Mouse (Mus musculus): ENCODE measurements around the gene Itln1.
"Not testable (repeated sequence)": the region's sequence is repeated elsewhere in the genome, so short reads cannot be mapped to it uniquely, and the experiment has no call there.

Gene Itln1

GRCm38 (mm10) chr1:171513760-171514159 is 21.3 kb downstream of the Itln1 start:
- no peak for DNase-seq (ENCODE audit: low read depth, low spot score)

- DNase-seq (ENCODE audit: low read depth, low spot score) = no peak
Measured at GRCm38 (mm10) chr1:171513234-171513633, 21.9 kb downstream of the Itln1 start.

GRCm38 (mm10) chr1:171504586-171504985 is 30.5 kb downstream of the Itln1 start:
- no peak for DNase-seq (ENCODE audit: low read depth, low spot score)

- peak; percentile 26 for DNase-seq (ENCODE audit: low read depth, low spot score)
Measured at GRCm38 (mm10) chr1:171503592-171504291, 31.4 kb downstream of the Itln1 start.

GRCm38 (mm10) chr1:171503250-171503591 is 31.9 kb downstream of the Itln1 start, which contains the start of gene Alyref2:
Alyref2 (plus strand) TSS chr1:171503478.
- DNase-seq (ENCODE audit: low read depth, low spot score) = peak; percentile 83

- DNase-seq (ENCODE audit: low read depth, low spot score) = peak; percentile 66
Measured at GRCm38 (mm10) chr1:171502388-171503249, 32.5 kb downstream of the Itln1 start.

GRCm38 (mm10) chr1:171501636-171502080 is 33.4 kb downstream of the Itln1 start:
- no peak for DNase-seq (ENCODE audit: low read depth, low spot score)

DNA sequence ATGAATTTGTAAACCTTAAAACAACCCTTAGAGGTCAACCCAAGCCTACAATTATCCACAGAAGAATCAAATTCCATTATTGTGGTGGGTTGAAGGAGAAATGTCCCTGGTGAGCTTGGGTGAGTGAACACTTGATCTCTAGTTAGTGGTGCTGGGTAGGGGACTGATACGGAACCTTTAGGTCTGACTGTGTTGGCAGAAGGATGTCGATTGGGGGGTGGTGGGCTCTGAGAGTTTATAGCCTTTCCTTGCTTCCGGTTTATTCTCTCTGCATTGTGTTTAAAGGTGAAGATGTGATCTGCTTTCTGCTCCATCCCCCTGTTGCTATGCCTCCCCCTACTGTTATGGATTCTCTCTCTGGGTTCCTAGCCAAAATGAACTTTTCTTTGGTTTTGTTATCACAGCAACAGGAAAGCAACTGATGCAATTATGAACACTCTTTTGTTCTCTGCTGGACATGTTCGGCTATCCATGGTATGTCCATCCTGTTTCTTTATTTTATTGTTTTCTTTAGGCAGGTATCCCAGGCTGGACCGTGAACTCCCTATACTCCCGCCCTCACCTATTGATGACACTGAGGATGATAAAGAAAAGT is 34.0 kb downstream of the Itln1 start:
- no peak for DNase-seq (ENCODE audit: low read depth, low spot score)

DNA sequence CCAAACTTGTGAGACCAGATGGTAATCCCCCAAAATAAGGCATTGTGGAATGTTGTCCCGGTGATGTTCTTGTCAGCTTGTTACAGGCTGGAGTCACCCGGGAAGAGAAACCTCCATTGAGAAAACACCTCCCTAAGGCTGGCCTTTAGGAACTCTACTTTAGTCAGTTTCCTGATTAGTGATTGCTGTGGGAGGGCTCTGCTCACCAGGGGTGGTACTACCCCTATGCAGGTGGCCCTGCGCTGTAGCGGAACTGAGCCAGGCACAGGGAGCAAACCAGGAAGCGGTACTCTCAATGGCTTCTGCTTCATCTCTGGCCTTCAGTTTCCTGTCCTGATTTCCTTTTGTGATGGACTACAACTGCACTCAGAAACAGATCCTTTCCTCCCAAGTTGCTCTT is 35.2 kb downstream of the Itln1 start:
- DNase-seq (ENCODE audit: low read depth, low spot score) = no peak

- DNase-seq (ENCODE audit: low read depth, low spot score) = no peak
Measured at GRCm38 (mm10) chr1:171495371-171495770, 39.7 kb downstream of the Itln1 start.

GRCm38 (mm10) chr1:171494241-171494640 is 40.9 kb downstream of the Itln1 start:
- no peak for DNase-seq (ENCODE audit: low read depth, low spot score)

DNA sequence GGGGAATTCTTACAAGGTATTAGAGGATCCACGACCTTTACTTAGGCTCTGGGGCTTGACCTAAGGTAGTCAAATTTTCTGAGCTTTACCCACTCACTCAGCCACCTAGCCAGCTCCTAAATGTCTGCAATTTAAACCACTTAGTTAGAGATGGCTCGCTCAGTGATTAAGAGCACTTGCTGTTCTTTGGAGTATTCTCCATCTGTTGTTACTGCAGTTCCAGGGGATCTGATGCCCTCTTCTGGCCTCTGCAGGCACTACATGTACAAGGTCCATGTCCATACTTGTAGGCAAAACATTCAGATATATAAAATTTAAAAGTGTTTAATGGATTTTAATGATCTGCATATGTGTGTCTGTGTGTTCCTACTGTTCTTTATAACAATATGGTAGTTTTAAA is 56.1 kb downstream of the Itln1 start:
- no peak for DNase-seq (ENCODE audit: low read depth, low spot score)

- DNase-seq (ENCODE audit: low read depth, low spot score) = no peak
Measured at GRCm38 (mm10) chr1:171477758-171478545, 57.1 kb downstream of the Itln1 start.

GRCm38 (mm10) chr1:171477123-171477522 is 58.0 kb downstream of the Itln1 start:
- DNase-seq (ENCODE audit: low read depth, low spot score) = no peak

DNA sequence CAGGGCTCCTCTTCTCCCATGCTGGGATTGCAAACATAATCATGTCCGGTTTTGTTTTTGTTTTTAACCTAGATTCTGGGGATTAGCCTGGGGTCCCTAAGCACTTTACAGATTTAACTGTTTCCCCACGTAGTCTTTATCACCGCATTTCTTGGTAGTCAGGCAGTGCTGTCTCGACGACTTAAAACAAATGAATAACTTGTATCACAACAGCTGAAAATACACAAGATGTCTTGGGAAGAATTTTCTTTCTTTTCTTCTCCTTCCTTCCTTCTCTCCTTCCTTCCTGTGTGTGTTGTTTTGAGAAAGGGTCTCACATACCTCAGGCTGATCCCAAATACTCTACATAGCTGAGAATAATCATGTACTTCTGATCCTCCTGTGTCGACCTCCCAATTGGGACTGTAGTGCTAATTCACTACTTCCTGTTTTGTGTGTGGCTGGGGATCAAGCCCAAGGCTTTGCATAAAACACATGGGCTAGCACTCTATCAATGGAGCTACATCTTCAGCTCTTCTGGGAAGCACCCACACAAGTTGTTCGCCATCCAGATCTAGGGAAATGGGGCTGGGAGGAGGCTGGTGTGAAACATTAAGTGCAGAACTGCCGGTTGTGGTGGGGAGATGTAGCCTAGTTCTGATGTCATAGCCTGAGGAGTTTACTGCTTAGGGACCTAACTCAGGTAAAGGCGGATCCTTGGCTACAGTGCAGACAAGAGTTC is 61.0 kb downstream of the Itln1 start:
- DNase-seq (ENCODE audit: low read depth, low spot score) = no peak

- DNase-seq (ENCODE audit: low read depth, low spot score) = no peak
Measured at GRCm38 (mm10) chr1:171473506-171473905, 61.6 kb downstream of the Itln1 start.

GRCm38 (mm10) chr1:171471941-171472340 is 63.2 kb downstream of the Itln1 start:
- not testable (repeated sequence) for DNase-seq (ENCODE audit: low read depth, low spot score)

DNA sequence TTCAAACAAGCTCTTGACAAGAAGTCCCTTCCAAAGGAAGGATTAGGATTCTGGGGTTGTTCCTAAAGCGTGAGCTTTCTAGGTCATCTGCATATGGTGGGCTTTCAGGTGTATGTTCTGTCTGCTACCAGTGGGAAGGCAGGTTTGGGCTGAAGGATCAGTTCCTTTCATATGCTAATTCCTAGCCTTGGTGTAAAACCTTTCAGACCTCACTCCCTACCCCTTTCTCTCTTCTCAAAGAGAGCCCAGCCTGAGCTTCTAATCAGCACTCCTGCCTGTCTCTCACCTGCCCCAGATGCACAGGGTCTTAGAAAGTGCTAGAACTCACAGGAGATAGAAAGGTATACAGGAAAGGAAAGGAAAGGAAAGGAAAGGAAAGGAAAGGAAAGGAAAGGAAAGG is 63.6 kb downstream of the Itln1 start:
- DNase-seq (ENCODE audit: low read depth, low spot score) = no peak

DNA sequence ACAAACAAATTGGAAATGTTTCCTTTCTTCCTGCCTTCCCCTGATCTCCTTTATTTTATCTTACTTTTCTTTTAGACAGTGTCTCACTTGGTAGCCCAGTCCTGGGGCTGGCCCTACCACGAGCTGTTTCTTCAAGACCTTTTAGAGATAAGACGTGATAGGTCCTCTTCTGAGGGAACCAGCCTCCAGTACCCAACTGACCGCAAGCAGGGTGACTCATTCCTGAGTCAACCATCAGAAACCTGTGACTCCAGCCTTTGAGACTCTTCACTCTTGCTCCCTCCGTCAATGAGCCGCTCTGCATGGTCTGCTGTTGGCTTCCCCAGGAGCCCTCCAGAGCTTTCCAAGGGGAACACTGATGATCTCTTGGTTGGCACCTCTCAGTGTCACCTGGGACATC is 64.2 kb downstream of the Itln1 start:
- no peak for DNase-seq (ENCODE audit: low read depth, low spot score)

DNA sequence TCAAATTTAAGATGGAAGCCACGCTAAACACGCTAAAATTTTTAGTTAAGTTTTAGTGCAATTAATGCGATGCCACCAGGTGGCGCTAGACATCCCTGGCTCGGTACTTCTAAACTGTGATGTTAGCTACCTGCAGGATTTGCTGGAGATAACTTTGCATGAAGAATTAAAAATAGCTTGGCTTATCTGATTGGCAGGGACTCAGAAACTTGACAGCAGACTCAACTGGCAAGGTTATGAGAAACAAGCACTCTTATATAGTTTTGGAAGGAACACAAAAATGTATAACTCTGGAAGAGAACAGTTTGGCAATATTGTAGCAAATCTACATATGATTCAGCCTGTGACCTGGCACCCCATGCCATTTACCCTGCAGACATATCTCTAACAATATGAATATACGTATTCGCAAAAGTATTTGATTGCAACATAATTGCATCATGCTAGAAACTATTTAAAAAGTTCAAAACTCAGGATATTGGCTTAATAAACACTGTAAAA is 64.7 kb downstream of the Itln1 start:
- DNase-seq (ENCODE audit: low read depth, low spot score) = no peak

DNA sequence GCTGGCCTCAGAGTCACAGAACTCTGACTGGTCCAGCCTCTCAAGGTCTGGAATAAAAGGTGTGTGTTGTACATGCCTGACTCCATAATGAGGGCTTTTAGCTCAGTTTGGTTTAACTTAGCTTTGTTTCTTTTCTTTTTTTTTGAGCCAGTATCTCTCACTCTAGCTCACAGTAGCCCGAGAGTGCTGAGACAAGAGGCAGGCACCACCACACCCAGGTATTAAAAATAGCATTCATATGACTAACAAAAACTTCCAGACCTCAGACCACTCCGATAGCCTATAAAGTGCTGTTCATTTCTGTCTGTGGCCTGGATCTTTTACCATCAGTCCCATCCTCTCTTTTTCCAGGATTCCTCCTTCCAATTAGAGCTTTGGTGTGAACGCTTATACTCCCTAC is 65.4 kb downstream of the Itln1 start:
- DNase-seq (ENCODE audit: low read depth, low spot score) = no peak
